Mouse (Mus musculus) kidney, embryonic 14.5 days (tissue): ENCODE data around the gene Tnik. TPM values are rescaled to one million over a fixed set of nuclear protein-coding genes. Genes with fewer than 3 reads are reported as not detected.

ENCODE experiments used
- ATAC-seq: fragments of 200-750 bp; cut with Nextera tagmentation; 2 replicates; pipeline ENCODE4 v1.8.0; 2017; ENCODE audit warnings: moderate number of reproducible peaks, mild to moderate bottlenecking, moderate TSS enrichment, moderate library complexity; ENCODE audit not compliant: low FRiP score, low TSS enrichment
- H3K27ac ChIP-seq: fragments of 300-500 bp; sonication (generic); 2 replicates; pipeline ENCODE4 v1.5.1; 2014; ENCODE audit warnings: low read depth, mild to moderate bottlenecking, low read length, moderate library complexity, mixed read lengths
- H3K27me3 ChIP-seq: fragments of 300-500 bp; sonication (generic); 2 replicates; pipeline ENCODE4 v1.6.1; 2014; ENCODE audit warnings: mild to moderate bottlenecking, low read length; ENCODE audit not compliant: control insufficient read depth, insufficient read depth
- H3K36me3 ChIP-seq: fragments of 300-500 bp; sonication (generic); 2 replicates; pipeline ENCODE4 v1.6.1; 2014; ENCODE audit warnings: low read length, mixed read lengths; ENCODE audit not compliant: control insufficient read depth, insufficient read depth
- H3K4me1 ChIP-seq: fragments of 300-500 bp; sonication (generic); 2 replicates; pipeline ENCODE4 v1.6.1; 2014; ENCODE audit warnings: low read length, mixed read lengths; ENCODE audit not compliant: control insufficient read depth, insufficient read depth
- H3K4me2 ChIP-seq: fragments of 300-500 bp; sonication (generic); replicated peaks from 2 replicates; pipeline ENCODE4 v1.6.1; 2014; ENCODE audit warnings: low read depth, mild to moderate bottlenecking, low read length
- H3K4me3 ChIP-seq: fragments of 300-500 bp; sonication (generic); 2 replicates; pipeline ENCODE4 v1.5.1; 2014; ENCODE audit warnings: mild to moderate bottlenecking, low read length
- H3K9ac ChIP-seq: fragments of 300-500 bp; sonication (generic); 2 replicates; pipeline ENCODE4 v1.6.1; 2014; ENCODE audit warnings: low read depth, mild to moderate bottlenecking, low read length, moderate library complexity
- H3K9me3 ChIP-seq: fragments of 300-500 bp; sonication (generic); 2 replicates; pipeline ENCODE4 v1.6.1; 2016; ENCODE audit warnings: low read length; ENCODE audit not compliant: control insufficient read depth
- WGBS: fragments of 180-500 bp; shearing (Covaris S2); extraction: QIAGEN DNeasy Blood & Tissue Kit; methylation state at CpG from one replicate; pipeline ENCODE4 v1.1.7; 2014; 5-methylcytosine and 5-hydroxymethylcytosine counted together
- polyA plus RNA-seq: library from polyadenylated mRNA; unstranded; fragments of >200 nt; fragmentation: Nextera tagmentation; extraction: Ambion mirVana; gene quantifications from 2 replicates; pipeline ENCODE4 v1.2.1, GENCODE M21; 2014

Tnik gene
- polyA plus RNA-seq, 1 experiment from 2014 or later, result 3.9 TPM

GRCm38 (mm10) chr3:28523004-28523482 is 260.0 kb downstream of the Tnik start:
- peak; percentile 91 for ATAC-seq
- no peak overlapping the region for H3K27ac ChIP-seq

GRCm38 (mm10) chr3:28523541-28524165 is 260.6 kb downstream of the Tnik start:
- H3K27me3 ChIP-seq, result no peaks in the 10 kb centered on the region
- no peak overlapping the region for H3K4me2 ChIP-seq
- H3K4me1 ChIP-seq, result peaks cover 6% of the 10 kb centered on the region; the same call in 1 of the 2 replicates
- no peaks in the 10 kb centered on the region for H3K9me3 ChIP-seq
- H3K9ac ChIP-seq, result peak overlapping the region; percentile 7; the same call in 1 of the 2 replicates
- no peak overlapping the region for H3K4me3 ChIP-seq
- no peaks in the 10 kb centered on the region for H3K36me3 ChIP-seq
- 30% methylated on average over 4 of the region's 4 CpGs for WGBS
- no peak overlapping the region for H3K27ac ChIP-seq
- no peak for ATAC-seq

More at GRCm38 (mm10) chr3:28523004-28523482, 260.0 kb downstream of the Tnik start:
- Histone ChIP-seq H3K4me2 (no peak overlapping the region), H3K9ac (peak overlapping the region; percentile 7; the same call in 1 of the 2 replicates), H3K36me3 (no peaks in the 10 kb centered on the region), H3K4me1 (peaks cover 6% of the 10 kb centered on the region; the same call in 1 of the 2 replicates), H3K4me3 (no peak overlapping the region), H3K27me3 (no peaks in the 10 kb centered on the region), H3K9me3 (no peaks in the 10 kb centered on the region)
- WGBS, result 31% methylated on average over 6 of the region's 6 CpGs

GRCm38 (mm10) chr3:28524562-28524961 is 261.5 kb downstream of the Tnik start:
- no peak overlapping the region for H3K4me3 ChIP-seq
- H3K27ac ChIP-seq, result no peak overlapping the region
- H3K4me1 ChIP-seq, result peaks cover 6% of the 10 kb centered on the region; the same call in 1 of the 2 replicates
- H3K9ac ChIP-seq, result no peak overlapping the region
- no peaks in the 10 kb centered on the region for H3K27me3 ChIP-seq
- ATAC-seq, result no peak
- H3K36me3 ChIP-seq, result no peaks in the 10 kb centered on the region
- H3K9me3 ChIP-seq, result no peaks in the 10 kb centered on the region
- H3K4me2 ChIP-seq, result no peak overlapping the region
- WGBS, result 91% methylated on average over 3 of the region's 3 CpGs

DNA sequence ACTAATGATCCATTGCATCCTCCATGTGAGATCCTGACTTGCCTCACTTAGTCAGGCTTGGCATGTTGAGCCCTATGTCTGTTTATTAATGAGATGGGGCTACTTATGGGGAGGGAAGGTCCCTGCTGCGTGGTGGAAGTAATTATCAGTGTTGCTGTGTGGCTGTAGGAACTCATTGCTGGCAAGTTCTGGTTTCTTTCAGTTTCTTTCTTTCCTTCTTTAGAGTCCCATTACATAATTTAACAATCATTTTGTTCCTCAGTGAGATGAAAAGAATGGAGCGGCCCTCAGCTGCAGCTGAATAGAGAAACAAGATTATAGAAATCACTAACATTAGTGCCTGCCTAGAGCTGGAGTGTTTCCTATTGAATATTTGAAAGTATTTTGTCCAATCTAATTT is 263.7 kb downstream of the Tnik start:
- ATAC-seq, result no peak
- no peak overlapping the region for H3K4me3 ChIP-seq
- 86% methylated on average over 2 of the region's 2 CpGs for WGBS
- H3K27me3 ChIP-seq, result no peaks in the 10 kb centered on the region
- H3K36me3 ChIP-seq, result no peaks in the 10 kb centered on the region
- H3K4me1 ChIP-seq, result peaks cover 6% of the 10 kb centered on the region; the same call in 1 of the 2 replicates
- no peak overlapping the region for H3K4me2 ChIP-seq
- no peak overlapping the region for H3K9ac ChIP-seq
- H3K27ac ChIP-seq, result no peak overlapping the region
- no peaks in the 10 kb centered on the region for H3K9me3 ChIP-seq

DNA sequence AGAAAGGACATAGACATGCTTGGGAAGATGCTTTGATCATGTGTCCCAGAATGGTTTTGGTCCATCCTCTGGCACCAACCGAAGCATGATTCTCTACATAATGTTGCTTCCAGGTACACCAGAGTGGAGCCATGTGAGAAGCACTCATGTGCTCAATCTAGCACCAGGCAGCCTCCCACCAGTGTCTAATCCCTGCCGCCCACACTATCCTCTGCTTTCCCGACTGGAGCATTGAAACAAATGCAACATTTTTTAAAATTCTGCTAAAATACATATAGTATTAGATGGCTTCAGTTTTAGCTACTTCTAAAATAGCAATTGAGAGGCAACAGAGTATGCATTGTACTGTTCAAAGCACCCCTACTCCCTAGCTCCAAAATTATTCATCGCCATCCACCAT is 264.2 kb downstream of the Tnik start:
- ATAC-seq, result no peak
- H3K27me3 ChIP-seq, result no peaks in the 10 kb centered on the region
- H3K27ac ChIP-seq, result no peak overlapping the region
- H3K4me3 ChIP-seq, result no peak overlapping the region
- no peaks in the 10 kb centered on the region for H3K36me3 ChIP-seq
- H3K9ac ChIP-seq, result no peak overlapping the region
- 91% methylated on average over 4 of the region's 4 CpGs for WGBS
- no peaks in the 10 kb centered on the region for H3K9me3 ChIP-seq
- H3K4me1 ChIP-seq, result peaks cover 6% of the 10 kb centered on the region; the same call in 1 of the 2 replicates
- H3K4me2 ChIP-seq, result no peak overlapping the region

- no peaks in the 10 kb centered on the region for H3K27me3 ChIP-seq
- no peak overlapping the region for H3K4me2 ChIP-seq
- no peak overlapping the region for H3K4me3 ChIP-seq
- no peaks in the 10 kb centered on the region for H3K9me3 ChIP-seq
- H3K4me1 ChIP-seq, result no peaks in the 10 kb centered on the region
- no peak for ATAC-seq
- H3K9ac ChIP-seq, result no peak overlapping the region
- WGBS, result 90% methylated on average over 4 of the region's 4 CpGs
- no peaks in the 10 kb centered on the region for H3K36me3 ChIP-seq
- no peak overlapping the region for H3K27ac ChIP-seq
Measured at GRCm38 (mm10) chr3:28529548-28529947, 266.5 kb downstream of the Tnik start.

DNA sequence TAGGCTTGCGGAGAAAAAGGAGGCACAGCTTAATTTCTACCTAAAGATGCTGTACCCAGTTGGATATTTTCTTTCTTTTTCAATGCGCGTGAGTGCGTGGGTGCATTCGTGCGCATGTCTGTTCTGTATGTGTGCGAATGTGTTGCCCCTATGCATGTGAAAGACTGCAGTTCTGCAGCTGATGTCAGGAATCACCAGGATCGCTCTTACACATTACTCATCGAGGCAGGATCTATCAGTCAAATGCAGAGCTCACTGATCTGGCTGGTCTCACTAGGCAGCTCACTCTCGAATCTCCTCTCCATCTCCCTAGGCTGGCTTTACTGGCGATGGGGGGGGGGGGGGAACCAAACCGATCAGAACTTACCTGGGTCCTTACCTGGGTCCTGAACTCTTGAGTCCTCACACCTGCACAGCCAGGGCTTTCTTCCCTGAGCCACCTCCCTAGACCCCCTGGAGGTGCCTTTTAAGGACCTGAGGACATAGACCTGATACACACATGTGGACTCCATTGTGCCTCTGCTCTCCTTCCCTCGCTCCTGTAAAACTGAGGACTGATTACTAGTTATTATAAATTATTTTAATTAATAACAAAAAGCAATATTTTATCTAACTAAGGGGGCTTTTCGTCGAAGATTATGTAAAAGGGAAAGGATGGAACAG is 268.4 kb downstream of the Tnik start:
- no peaks in the 10 kb centered on the region for H3K36me3 ChIP-seq
- no peaks in the 10 kb centered on the region for H3K27me3 ChIP-seq
- H3K27ac ChIP-seq, result no peak overlapping the region
- H3K4me3 ChIP-seq, result no peak overlapping the region
- no peak overlapping the region for H3K4me2 ChIP-seq
- H3K9me3 ChIP-seq, result no peaks in the 10 kb centered on the region
- no peak for ATAC-seq
- H3K9ac ChIP-seq, result no peak overlapping the region
- 78% methylated on average over 15 of the region's 15 CpGs for whole genome bisulfite sequencing
- H3K4me1 ChIP-seq, result no peaks in the 10 kb centered on the region

DNA sequence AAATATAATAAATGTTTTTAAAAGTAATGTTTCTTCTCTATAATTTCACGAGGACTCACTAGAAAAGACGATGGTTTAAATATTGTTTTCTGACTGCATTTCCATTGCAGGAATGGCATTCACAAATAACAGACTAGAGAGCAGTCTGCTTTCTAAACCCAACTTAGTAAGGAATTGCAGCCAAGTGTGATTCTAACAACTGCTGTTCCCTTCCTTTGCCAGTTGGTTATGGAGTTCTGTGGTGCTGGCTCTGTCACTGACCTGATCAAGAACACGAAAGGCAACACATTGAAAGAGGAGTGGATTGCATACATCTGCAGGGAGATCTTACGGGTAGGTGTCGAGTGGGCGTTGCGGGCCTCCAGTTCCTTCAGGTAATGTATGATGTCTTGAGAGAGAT is 269.7 kb downstream of the Tnik start:
- no peak for ATAC-seq
- no peaks in the 10 kb centered on the region for H3K27me3 ChIP-seq
- H3K4me1 ChIP-seq, result no peaks in the 10 kb centered on the region
- H3K9me3 ChIP-seq, result no peaks in the 10 kb centered on the region
- no peak overlapping the region for H3K9ac ChIP-seq
- 92% methylated on average over 7 of the region's 7 CpGs for WGBS
- no peak overlapping the region for H3K27ac ChIP-seq
- no peak overlapping the region for H3K4me3 ChIP-seq
- no peaks in the 10 kb centered on the region for H3K36me3 ChIP-seq
- no peak overlapping the region for H3K4me2 ChIP-seq

- Histone ChIP-seq H3K36me3 (no peaks in the 10 kb centered on the region), H3K9me3 (no peaks in the 10 kb centered on the region), H3K27ac (no peak overlapping the region), H3K4me2 (no peak overlapping the region), H3K9ac (no peak overlapping the region), H3K4me1 (no peaks in the 10 kb centered on the region), H3K27me3 (no peaks in the 10 kb centered on the region), H3K4me3 (no peak overlapping the region)
- ATAC-seq, result no peak
- WGBS, result 83% methylated on average over 5 of the region's 5 CpGs
Measured at GRCm38 (mm10) chr3:28540121-28540520, 277.1 kb downstream of the Tnik start.
